ENCODE assay signal across 7 mouse cellular contexts in genomic region chr3:138442203-138442602, GRCm38 (mm10). TPM values are rescaled to one million over a fixed set of nuclear protein-coding genes. Genes with fewer than 3 reads are reported as not detected.
DNase-seq lines count a peak whose midpoint lies in the region; ATAC-seq and TF ChIP-seq lines count a peak whose summit lies in the region.

No protein-coding gene starts in this region.

- 0 out of 2 replicates have a peak, but pooled peaks cover 8% of the 10 kb centered on the region for H3K36me3 ChIP-seq in lung, postnatal 0 days (ENCODE audit: insufficient read depth, low read length)
- no peaks in the 10 kb centered on the region; the same call in 1 of the 2 replicates for H3K36me3 ChIP-seq in forebrain, embryonic 11.5 days (ENCODE audit: control insufficient read depth, insufficient read depth, low read length)
- peaks cover 5% of the 10 kb centered on the region; the same call in 1 of the 2 replicates for H3K36me3 ChIP-seq in liver, embryonic 11.5 days (ENCODE audit: control insufficient read depth, insufficient read depth, low read length)
- H3K36me3 ChIP-seq in stomach, embryonic 16.5 days (ENCODE audit: control insufficient read depth, insufficient read depth, low read length) = peaks cover 5% of the 10 kb centered on the region; the same call in 1 of the 2 replicates

- H3K27me3 ChIP-seq in lung, postnatal 0 days (replicated peaks; ENCODE audit: insufficient read depth, low read length) = no peaks in the 10 kb centered on the region
- no peaks in the 10 kb centered on the region for H3K27me3 ChIP-seq in forebrain, embryonic 11.5 days (ENCODE audit: control insufficient read depth, insufficient read depth, low read length)
- no peaks in the 10 kb centered on the region for H3K27me3 ChIP-seq in liver, embryonic 11.5 days (replicated peaks; ENCODE audit: control insufficient read depth, insufficient read depth, low read length)
- H3K27me3 ChIP-seq in stomach, embryonic 16.5 days (ENCODE audit: control insufficient read depth, insufficient read depth, low read length) = no peaks in the 10 kb centered on the region

- peak overlapping the region; percentile 82 for H3K4me2 ChIP-seq in lung, postnatal 0 days (replicated peaks; ENCODE audit: low read depth, low read length)
- peak overlapping the region; percentile 84 for H3K4me2 ChIP-seq in forebrain, embryonic 11.5 days (ENCODE audit: low read depth, low read length, severe bottlenecking)
- H3K4me2 ChIP-seq in liver, embryonic 11.5 days = peak overlapping the region; percentile 94
- H3K4me2 ChIP-seq in stomach, embryonic 16.5 days (ENCODE audit: low read depth, low read length) = peak overlapping the region; percentile 75

- DNase-seq in lung, postnatal 0 days (ENCODE audit: low spot score) = peak; percentile 44
- no peak for DNase-seq in lung, postnatal 14 days
- DNase-seq in forebrain, embryonic 11.5 days (ENCODE audit: low spot score) = no peak
- DNase-seq in liver, embryonic 11.5 days (ENCODE audit: low spot score) = no peak
- DNase-seq in left cerebral cortex, postnatal 25 days (ENCODE audit: low spot score in 2 of 2) = no peak

- H3K9ac ChIP-seq in lung, postnatal 0 days (replicated peaks; ENCODE audit: low read depth) = no peak overlapping the region
- H3K9ac ChIP-seq in forebrain, embryonic 11.5 days (ENCODE audit: low read length) = peak overlapping the region; percentile 76
- H3K9ac ChIP-seq in liver, embryonic 11.5 days (ENCODE audit: low read depth, low read length) = peak overlapping the region; percentile 90
- peak overlapping the region; percentile 78 for H3K9ac ChIP-seq in stomach, embryonic 16.5 days (ENCODE audit: low read length)

- peak overlapping the region; percentile 88 for H3K4me3 ChIP-seq in lung, postnatal 0 days (ENCODE audit: low read depth, low read length)
- H3K4me3 ChIP-seq in forebrain, embryonic 11.5 days (ENCODE audit: low read depth, low read length) = peak overlapping the region; percentile 79
- peak overlapping the region; percentile 86 for H3K4me3 ChIP-seq in liver, embryonic 11.5 days (ENCODE audit: low read depth, low read length)
- H3K4me3 ChIP-seq in stomach, embryonic 16.5 days (replicated peaks; ENCODE audit: low read length) = peak overlapping the region; percentile 92

- peak overlapping the region; percentile 76 for H3K27ac ChIP-seq in lung, postnatal 0 days (ENCODE audit: low read length)
- peak overlapping the region; percentile 72 for H3K27ac ChIP-seq in forebrain, embryonic 11.5 days (ENCODE audit: low read depth, low read length)
- H3K27ac ChIP-seq in liver, embryonic 11.5 days (ENCODE audit: low read depth, low read length) = peak overlapping the region; percentile 67
- H3K27ac ChIP-seq in stomach, embryonic 16.5 days (ENCODE audit: low read length) = peak overlapping the region; percentile 82

- H3K9me3 ChIP-seq in lung, postnatal 0 days (ENCODE audit: low read length) = no peaks in the 10 kb centered on the region
- H3K9me3 ChIP-seq in forebrain, embryonic 11.5 days (ENCODE audit: control insufficient read depth, low read length) = no peaks in the 10 kb centered on the region
- no peaks in the 10 kb centered on the region for H3K9me3 ChIP-seq in liver, embryonic 11.5 days (ENCODE audit: control insufficient read depth, low read length)
- no peaks in the 10 kb centered on the region for H3K9me3 ChIP-seq in stomach, embryonic 16.5 days (replicated peaks; ENCODE audit: control insufficient read depth, low read length)

- WGBS in lung, postnatal 0 days = 3% methylated on average over 9 of the region's 9 CpGs
- 4% methylated on average over 9 of the region's 9 CpGs for WGBS in forebrain, embryonic 11.5 days
- 4% methylated on average over 9 of the region's 9 CpGs for WGBS in liver, embryonic 11.5 days
- WGBS in stomach, embryonic 16.5 days = 2% methylated on average over 9 of the region's 9 CpGs

- intact Hi-C loops in left cerebral cortex, postnatal 25 days (cut with DNase I) = loop anchor here (10.0 kb wide), 1 partner anchor 517 kb away; no protein-coding TSS in a partner anchor

- peaks cover 4% of the 10 kb centered on the region; the same call in 1 of the 2 replicates for H3K4me1 ChIP-seq in lung, postnatal 0 days (ENCODE audit: insufficient read depth, low read depth, low read length)
- peaks cover 7% of the 10 kb centered on the region; the same call in 1 of the 2 replicates for H3K4me1 ChIP-seq in forebrain, embryonic 11.5 days (replicated peaks; ENCODE audit: control insufficient read depth, insufficient read depth, low read length)
- peaks cover 6% of the 10 kb centered on the region; the same call in 1 of the 2 replicates for H3K4me1 ChIP-seq in liver, embryonic 11.5 days (replicated peaks; ENCODE audit: control insufficient read depth, insufficient read depth, low read length)
- peaks cover 8% of the 10 kb centered on the region for H3K4me1 ChIP-seq in stomach, embryonic 16.5 days (ENCODE audit: control insufficient read depth, insufficient read depth, low read length)

- no peak for TF ChIP-seq EP300 in lung, postnatal 0 days (IDR thresholded peaks at IDR 0.05)

- TF ChIP-seq CTCF in lung, postnatal 0 days (IDR thresholded peaks at IDR 0.05) = peak; percentile 17; the same call in 1 of the 2 replicates

- ATAC-seq in lung, postnatal 0 days = no peak; the same call in 1 of the 2 replicates
- peak; percentile 4; the same call in 1 of the 2 replicates for ATAC-seq in forebrain, embryonic 11.5 days (replicated peaks; ENCODE audit: low FRiP score)
- no peak for ATAC-seq in liver, embryonic 11.5 days (replicated peaks; ENCODE audit: low FRiP score)
- ATAC-seq in stomach, embryonic 16.5 days (ENCODE audit: insufficient read depth, low FRiP score) = no peak
- ATAC-seq in monocyte, adult 5-6 weeks (replicated peaks; ENCODE audit: insufficient number of reproducible peaks, low FRiP score, low TSS enrichment, poor library complexity, severe bottlenecking) = no peak; the same call in 1 of the 2 replicates

RNA-seq across cellular contexts. Expression of gene Adh5, which starts 0.7 kb away (rescaled TPM):
- 116 and 125 TPM in 2 replicates for polyA plus RNA-seq in lung, postnatal 0 days (2015; fragmentation: Nextera tagmentation; extraction: Ambion mirVana)
- 263 and 266 TPM in 2 replicates for polyA plus RNA-seq in forebrain, embryonic 11.5 days (2014; fragmentation: Nextera tagmentation; extraction: Ambion mirVana)
- 176 and 184 TPM in 2 replicates for polyA plus RNA-seq in liver, embryonic 11.5 days (2014; fragmentation: Nextera tagmentation; extraction: Ambion mirVana)
- polyA plus RNA-seq in stomach, embryonic 16.5 days (2015; fragmentation: Nextera tagmentation; extraction: Ambion mirVana) = 169 and 178 TPM in 2 replicates
- 70.8 to 87.6 TPM (median 73.7 TPM) in 3 replicates for total RNA-seq in monocyte, adult 5-6 weeks (2017)
- total RNA-seq in left cerebral cortex, postnatal 25 days (2021) = 10 to 100 TPM; 59.2 to 60.8 TPM

RNA-seq across cellular contexts. Expression of gene Adh4, which starts 26.9 kb away (rescaled TPM):
- not detected in 2 replicates for polyA plus RNA-seq in lung, postnatal 0 days (2015; fragmentation: Nextera tagmentation; extraction: Ambion mirVana)
- polyA plus RNA-seq in forebrain, embryonic 11.5 days (2014; fragmentation: Nextera tagmentation; extraction: Ambion mirVana) = not detected in 2 replicates
- polyA plus RNA-seq in liver, embryonic 11.5 days (2014; fragmentation: Nextera tagmentation; extraction: Ambion mirVana) = not detected in 2 replicates
- polyA plus RNA-seq in stomach, embryonic 16.5 days (2015; fragmentation: Nextera tagmentation; extraction: Ambion mirVana) = not detected in 2 replicates
- total RNA-seq in monocyte, adult 5-6 weeks (2017) = not detected in 3 replicates
- total RNA-seq in left cerebral cortex, postnatal 25 days (2021) = not detected

RNA-seq across cellular contexts. Expression of gene Metap1, which starts 47.1 kb away (rescaled TPM):
- polyA plus RNA-seq in lung, postnatal 0 days (2015; fragmentation: Nextera tagmentation; extraction: Ambion mirVana) = 23.9 and 25.2 TPM in 2 replicates
- 47.9 and 51.0 TPM in 2 replicates for polyA plus RNA-seq in forebrain, embryonic 11.5 days (2014; fragmentation: Nextera tagmentation; extraction: Ambion mirVana)
- 51.8 and 54.1 TPM in 2 replicates for polyA plus RNA-seq in liver, embryonic 11.5 days (2014; fragmentation: Nextera tagmentation; extraction: Ambion mirVana)
- polyA plus RNA-seq in stomach, embryonic 16.5 days (2015; fragmentation: Nextera tagmentation; extraction: Ambion mirVana) = 50.0 and 53.4 TPM in 2 replicates
- 31.1 to 53.7 TPM (median 42.6 TPM) in 3 replicates for total RNA-seq in monocyte, adult 5-6 weeks (2017)
- total RNA-seq in left cerebral cortex, postnatal 25 days (2021) = 10 to 100 TPM; 40.5 to 43.8 TPM
